Mouse (Mus musculus) embryonic facial prominence, embryonic 12.5 days (tissue): ENCODE data around the gene Cttnbp2nl. TPM values are rescaled to one million over a fixed set of nuclear protein-coding genes. Genes with fewer than 3 reads are reported as not detected.
A peak's percentile ranks its signal among the peaks of the same experiment; 100 is the strongest.

Source experiments
- ATAC-seq: fragments of 200-750 bp; cut with Nextera tagmentation; 2 replicates; pipeline ENCODE4 v1.8.0; 2017; ENCODE audit not compliant: insufficient number of reproducible peaks, insufficient read depth, low FRiP score, low TSS enrichment
- H3K27ac ChIP-seq: fragments of 300-500 bp; sonication (generic); 2 replicates; pipeline ENCODE4 v1.5.1; 2016; ENCODE audit warnings: mild to moderate bottlenecking
- H3K27me3 ChIP-seq: fragments of 300-500 bp; sonication (generic); 2 replicates; pipeline ENCODE4 v1.6.1; 2016; ENCODE audit warnings: mild to moderate bottlenecking, moderate library complexity
- H3K36me3 ChIP-seq: fragments of 300-500 bp; sonication (generic); 2 replicates; pipeline ENCODE4 v1.6.1; 2016; ENCODE audit warnings: mild to moderate bottlenecking
- H3K4me1 ChIP-seq: fragments of 300-500 bp; sonication (generic); 2 replicates; pipeline ENCODE4 v1.6.1; 2016
- H3K4me2 ChIP-seq: fragments of 300-500 bp; sonication (generic); replicated peaks from 2 replicates; pipeline ENCODE4 v1.6.1; 2016; ENCODE audit warnings: mild to moderate bottlenecking, moderate library complexity
- H3K4me3 ChIP-seq: fragments of 300-500 bp; sonication (generic); 2 replicates; pipeline ENCODE4 v1.5.1; 2016; ENCODE audit warnings: mild to moderate bottlenecking
- H3K9ac ChIP-seq: fragments of 300-500 bp; sonication (generic); 2 replicates; pipeline ENCODE4 v1.6.1; 2016; ENCODE audit warnings: mild to moderate bottlenecking, moderate library complexity
- H3K9me3 ChIP-seq: fragments of 300-500 bp; sonication (generic); 2 replicates; pipeline ENCODE4 v1.6.1; 2016; ENCODE audit warnings: mild to moderate bottlenecking, moderate library complexity
- WGBS: fragments of 180-500 bp; shearing (Covaris S2); methylation state at CpG from one replicate; pipeline ENCODE4 v1.1.7; 2016; 5-methylcytosine and 5-hydroxymethylcytosine counted together
- polyA plus RNA-seq: library from polyadenylated mRNA; unstranded; fragments of >200 nt; fragmentation: Nextera tagmentation; extraction: Ambion mirVana; gene quantifications from 2 replicates; pipeline ENCODE4 v1.2.1, GENCODE M21; 2016

Cttnbp2nl gene
- polyA plus RNA-seq, 1 experiment from 2014 or later, result 49.9 TPM

- Histone ChIP-seq H3K4me1 (no peaks in the 10 kb centered on the region), H3K4me3 (no peak overlapping the region), H3K27me3 (no peaks in the 10 kb centered on the region; the same call in 1 of the 2 replicates), H3K36me3 (no peaks in the 10 kb centered on the region), H3K27ac (no peak overlapping the region), H3K9me3 (no peaks in the 10 kb centered on the region), H3K9ac (0 out of 2 replicates have a peak overlapping the region, but pooled peaks have one; percentile 2), H3K4me2 (peak overlapping the region; percentile 36)
- ATAC-seq, result no peak
- 15% methylated on average over 25 of the region's 25 CpGs for WGBS
These were observed 5.9 kb upstream of the Cttnbp2nl start for GRCm38 (mm10) chr3:105058627-105059513.

GRCm38 (mm10) chr3:105055666-105056065 is 2.7 kb upstream of the Cttnbp2nl start:
- H3K4me2 ChIP-seq, result no peak overlapping the region
- no peak for ATAC-seq
- no peaks in the 10 kb centered on the region for H3K36me3 ChIP-seq
- 71% methylated on average over 4 of the region's 4 CpGs for WGBS
- no peaks in the 10 kb centered on the region for H3K9me3 ChIP-seq
- no peak overlapping the region for H3K27ac ChIP-seq
- H3K4me3 ChIP-seq, result no peak overlapping the region
- peaks cover 14% of the 10 kb centered on the region; the same call in 1 of the 2 replicates for H3K4me1 ChIP-seq
- H3K27me3 ChIP-seq, result no peaks in the 10 kb centered on the region; the same call in 1 of the 2 replicates
- H3K9ac ChIP-seq, result no peak overlapping the region

GRCm38 (mm10) chr3:105054952-105055351 is 2.0 kb upstream of the Cttnbp2nl start:
- H3K4me2 ChIP-seq, result no peak overlapping the region
- no peak overlapping the region for H3K9ac ChIP-seq
- H3K27me3 ChIP-seq, result no peaks in the 10 kb centered on the region
- no peak overlapping the region for H3K27ac ChIP-seq
- peaks cover 18% of the 10 kb centered on the region; the same call in 1 of the 2 replicates for H3K4me1 ChIP-seq
- no peak for ATAC-seq
- H3K36me3 ChIP-seq, result no peaks in the 10 kb centered on the region
- H3K4me3 ChIP-seq, result no peak overlapping the region
- 69% methylated on average over 7 of the region's 7 CpGs for WGBS
- H3K9me3 ChIP-seq, result no peaks in the 10 kb centered on the region

- Histone ChIP-seq H3K9ac (no peak overlapping the region), H3K4me3 (peak overlapping the region; percentile 87), H3K27me3 (no peaks in the 10 kb centered on the region), H3K36me3 (no peaks in the 10 kb centered on the region), H3K4me1 (peaks cover 21% of the 10 kb centered on the region; the same call in 1 of the 2 replicates), H3K9me3 (no peaks in the 10 kb centered on the region), H3K4me2 (peak overlapping the region; percentile 72), H3K27ac (peak overlapping the region; percentile 48; the same call in 1 of the 2 replicates)
- WGBS, result 70% methylated on average over 4 of the region's 4 CpGs
- ATAC-seq, result no peak
These were observed 704 bp upstream of the Cttnbp2nl start for GRCm38 (mm10) chr3:105053698-105054001.

GRCm38 (mm10) chr3:105052171-105052936 is 592 bp downstream of the Cttnbp2nl start:
- Histone ChIP-seq H3K4me3 (peak overlapping the region; percentile 87), H3K27ac (peak overlapping the region; percentile 87), H3K4me1 (peaks cover 25% of the 10 kb centered on the region; the same call in 1 of the 2 replicates), H3K36me3 (no peaks in the 10 kb centered on the region), H3K4me2 (peak overlapping the region; percentile 72), H3K27me3 (no peaks in the 10 kb centered on the region), H3K9me3 (no peaks in the 10 kb centered on the region), H3K9ac (peak overlapping the region; percentile 85)
- WGBS, result under 1% methylated on average over 37 of the region's 37 CpGs
- ATAC-seq, result peak; percentile 50

- Histone ChIP-seq H3K9ac (no peak overlapping the region), H3K9me3 (no peaks in the 10 kb centered on the region), H3K27ac (peak overlapping the region; percentile 87; the same call in 1 of the 2 replicates), H3K4me3 (peak overlapping the region; percentile 87), H3K4me2 (peak overlapping the region; percentile 72), H3K4me1 (peaks cover 35% of the 10 kb centered on the region), H3K36me3 (no peaks in the 10 kb centered on the region), H3K27me3 (no peaks in the 10 kb centered on the region)
- ATAC-seq, result no peak
- WGBS, result 17% methylated on average over 2 of the region's 2 CpGs
These were observed 1.8 kb downstream of the Cttnbp2nl start for GRCm38 (mm10) chr3:105051103-105051502.

- H3K27me3 ChIP-seq, result no peaks in the 10 kb centered on the region
- no peak for ATAC-seq
- H3K4me3 ChIP-seq, result no peak overlapping the region
- no peaks in the 10 kb centered on the region for H3K9me3 ChIP-seq
- no peaks in the 10 kb centered on the region for H3K36me3 ChIP-seq
- H3K4me1 ChIP-seq, result peaks cover 40% of the 10 kb centered on the region
- no peak overlapping the region for H3K27ac ChIP-seq
- no peak overlapping the region for H3K4me2 ChIP-seq
- H3K9ac ChIP-seq, result no peak overlapping the region
- 77% methylated on average over 6 of the region's 6 CpGs for WGBS
These were observed 3.1 kb downstream of the Cttnbp2nl start for GRCm38 (mm10) chr3:105049848-105050247.

- Histone ChIP-seq H3K9me3 (no peaks in the 10 kb centered on the region), H3K4me3 (no peak overlapping the region), H3K36me3 (no peaks in the 10 kb centered on the region), H3K4me2 (no peak overlapping the region), H3K4me1 (peaks cover 48% of the 10 kb centered on the region), H3K27me3 (no peaks in the 10 kb centered on the region), H3K9ac (no peak overlapping the region), H3K27ac (no peak overlapping the region)
- ATAC-seq, result no peak
- 62% methylated on average over 8 of the region's 8 CpGs for WGBS
These were observed 5.3 kb downstream of the Cttnbp2nl start for GRCm38 (mm10) chr3:105047616-105048015.

- Histone ChIP-seq H3K36me3 (no peaks in the 10 kb centered on the region), H3K9ac (no peak overlapping the region), H3K9me3 (no peaks in the 10 kb centered on the region), H3K27ac (no peak overlapping the region), H3K4me3 (no peak overlapping the region), H3K4me2 (no peak overlapping the region), H3K27me3 (no peaks in the 10 kb centered on the region), H3K4me1 (peaks cover 49% of the 10 kb centered on the region)
- no peak for ATAC-seq
- WGBS, result 70% methylated on average over 5 of the region's 5 CpGs
These were observed 6.1 kb downstream of the Cttnbp2nl start for GRCm38 (mm10) chr3:105046870-105047269.

GRCm38 (mm10) chr3:105043746-105044145 is 9.2 kb downstream of the Cttnbp2nl start:
- H3K27me3 ChIP-seq, result no peaks in the 10 kb centered on the region
- no peak overlapping the region for H3K9ac ChIP-seq
- H3K27ac ChIP-seq, result no peak overlapping the region
- no peak for ATAC-seq
- no peaks in the 10 kb centered on the region for H3K9me3 ChIP-seq
- H3K4me3 ChIP-seq, result no peak overlapping the region
- H3K4me2 ChIP-seq, result no peak overlapping the region
- H3K4me1 ChIP-seq, result peaks cover 33% of the 10 kb centered on the region
- H3K36me3 ChIP-seq, result no peaks in the 10 kb centered on the region
- 87% methylated on average over 5 of the region's 5 CpGs for WGBS

GRCm38 (mm10) chr3:105040983-105041625 is 11.8 kb downstream of the Cttnbp2nl start:
- H3K4me3 ChIP-seq, result no peak overlapping the region
- H3K9ac ChIP-seq, result no peak overlapping the region
- peaks cover 19% of the 10 kb centered on the region for H3K4me1 ChIP-seq
- no peaks in the 10 kb centered on the region for H3K9me3 ChIP-seq
- H3K36me3 ChIP-seq, result peaks cover 22% of the 10 kb centered on the region
- peak; percentile 43; the same call in 1 of the 2 replicates for ATAC-seq
- WGBS, result 94% methylated on average over 9 of the region's 9 CpGs
- H3K4me2 ChIP-seq, result no peak overlapping the region
- no peaks in the 10 kb centered on the region for H3K27me3 ChIP-seq
- H3K27ac ChIP-seq, result no peak overlapping the region
